Mouse (Mus musculus) spleen, postnatal 14 days (tissue): ENCODE results near the gene Egfr.

ENCODE experiments used
- DNase-seq, 2 experiments: peaks; one replicate each; pipeline ENCODE4 v3.0.0; 2021 to 2022; ENCODE audit warnings: low spot score in 2 of 2

Gene Egfr

GRCm38 (mm10) chr11:16776967-16777366 is 25.0 kb downstream of the Egfr start:
- no peak for DNase-seq

GRCm38 (mm10) chr11:16781604-16782003 is 29.6 kb downstream of the Egfr start:
- no peak for DNase-seq

- DNase-seq: no peak
Measured at GRCm38 (mm10) chr11:16783926-16784659, 32.1 kb downstream of the Egfr start.

- DNase-seq: no peak
Measured at GRCm38 (mm10) chr11:16792638-16793585, 40.9 kb downstream of the Egfr start.

GRCm38 (mm10) chr11:16795012-16795411 is 43.0 kb downstream of the Egfr start:
- no peak for DNase-seq

GRCm38 (mm10) chr11:16795513-16795912 is 43.5 kb downstream of the Egfr start:
- DNase-seq: no peak

GRCm38 (mm10) chr11:16797456-16797855 is 45.5 kb downstream of the Egfr start:
- DNase-seq: no peak

GRCm38 (mm10) chr11:16798136-16798535 is 46.1 kb downstream of the Egfr start:
- DNase-seq: no peak

- no peak for DNase-seq
Measured at GRCm38 (mm10) chr11:16800507-16800906, 48.5 kb downstream of the Egfr start.

GRCm38 (mm10) chr11:16802668-16803067 is 50.7 kb downstream of the Egfr start:
- DNase-seq: no peak

- DNase-seq: no peak
Measured at GRCm38 (mm10) chr11:16804016-16804415, 52.0 kb downstream of the Egfr start.

GRCm38 (mm10) chr11:16805886-16806285 is 53.9 kb downstream of the Egfr start:
- DNase-seq: no peak

GRCm38 (mm10) chr11:16809161-16809967 is 57.4 kb downstream of the Egfr start:
- no peak for DNase-seq

- no peak for DNase-seq
Measured at GRCm38 (mm10) chr11:16810086-16810485, 58.1 kb downstream of the Egfr start.

GRCm38 (mm10) chr11:16813298-16813697 is 61.3 kb downstream of the Egfr start:
- DNase-seq: no peak

GRCm38 (mm10) chr11:16816414-16816813 is 64.4 kb downstream of the Egfr start:
- DNase-seq: no peak

GRCm38 (mm10) chr11:16817336-16818034 is 65.5 kb downstream of the Egfr start:
- no peak for DNase-seq

GRCm38 (mm10) chr11:16819424-16819823 is 67.4 kb downstream of the Egfr start:
- DNase-seq: no peak

- DNase-seq: no peak
Measured at GRCm38 (mm10) chr11:16820138-16820537, 68.1 kb downstream of the Egfr start.

- DNase-seq: no peak
Measured at GRCm38 (mm10) chr11:16821668-16822254, 69.8 kb downstream of the Egfr start.
